Mouse (Mus musculus): ENCODE results near the gene Katnal1. TPM values are rescaled to one million over a fixed set of nuclear protein-coding genes. Genes with fewer than 3 reads are reported as not detected.

The Katnal1 gene
- total RNA-seq, 2 experiments from 2014 or later = 62.3 to 66.3 TPM

DNA sequence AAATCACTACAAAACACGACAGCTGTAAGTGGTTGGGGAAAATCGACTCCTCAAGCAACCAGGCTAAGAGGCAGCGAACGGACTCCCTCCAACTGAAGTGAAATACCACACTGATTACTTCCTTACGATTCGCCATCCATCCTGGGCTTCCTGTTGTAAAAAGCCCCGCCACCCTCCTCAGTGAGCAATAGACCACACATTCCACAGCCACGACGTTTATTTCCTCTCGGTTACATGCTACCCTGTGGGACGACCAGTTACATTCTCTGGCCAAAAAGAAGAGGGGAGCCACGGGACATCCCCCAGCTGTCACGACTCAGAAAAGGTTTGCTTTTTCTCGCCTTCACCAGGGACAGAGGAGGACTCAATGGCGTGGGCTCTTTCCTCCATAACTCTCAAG lies 20.9 kb upstream of the Katnal1 start:
- no peak for TF ChIP-seq CTCF (conservative IDR thresholded peaks at IDR 0.05)
- no peak overlapping the region for H3K4me3 ChIP-seq
- no peak for DNase-seq (ENCODE audit: low spot score in 2 of 2)
- H3K27ac ChIP-seq = no peak overlapping the region

DNA sequence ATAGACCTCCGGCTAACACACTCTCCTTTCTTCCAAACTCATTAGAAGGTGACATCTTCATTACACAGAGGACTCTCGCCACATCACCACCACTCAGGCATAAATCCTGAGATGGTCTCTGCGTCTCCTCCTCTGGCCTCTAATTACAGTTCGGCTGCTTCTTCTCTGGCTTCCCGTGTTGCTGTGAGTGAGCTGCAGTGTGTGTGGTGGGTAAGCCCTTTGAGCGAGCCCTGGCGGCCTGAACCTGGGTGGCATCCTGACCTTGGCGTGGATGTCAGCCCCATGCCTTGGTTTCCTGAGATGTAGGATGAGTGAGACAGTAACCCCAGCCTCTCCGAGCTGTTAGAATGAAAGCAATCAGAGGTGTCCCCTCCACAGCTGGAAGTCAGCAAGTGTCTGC lies 19.5 kb upstream of the Katnal1 start:
- no peak for DNase-seq (ENCODE audit: low spot score in 2 of 2)
- Histone ChIP-seq H3K27ac (no peak overlapping the region), H3K4me3 (no peak overlapping the region)
- no peak for TF ChIP-seq CTCF (conservative IDR thresholded peaks at IDR 0.05)

DNA sequence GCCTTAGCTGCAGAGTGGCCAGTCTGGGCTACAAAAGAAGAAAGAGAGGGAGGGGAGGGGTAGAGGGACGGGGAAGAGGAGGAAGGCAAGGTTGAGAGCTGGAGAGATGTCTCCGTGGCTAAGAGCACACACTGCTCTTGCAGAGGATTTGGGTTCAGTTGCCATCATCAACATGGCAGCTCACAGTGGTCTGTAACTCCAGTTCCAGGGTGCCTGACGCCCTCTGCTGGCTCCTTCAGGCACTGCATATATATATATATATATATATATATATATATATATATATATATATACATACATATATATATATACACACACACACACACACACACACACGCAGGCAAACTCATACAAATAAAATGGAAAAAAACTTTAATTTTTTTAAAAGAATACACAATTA lies 18.3 kb upstream of the Katnal1 start:
- Histone ChIP-seq H3K4me3 (no peak overlapping the region), H3K27ac (no peak overlapping the region)
- no peak; the same call in 1 of the 2 replicates for TF ChIP-seq CTCF (conservative IDR thresholded peaks at IDR 0.05)
- no peak for DNase-seq (ENCODE audit: low spot score in 2 of 2)

GRCm38 (mm10) chr5:148946787-148947186 lies 17.7 kb upstream of the Katnal1 start:
- DNase-seq (ENCODE audit: low spot score in 2 of 2) = no peak
- TF ChIP-seq CTCF (conservative IDR thresholded peaks at IDR 0.05) = peak; percentile 71
- H3K4me3 ChIP-seq = no peak overlapping the region
- H3K27ac ChIP-seq = no peak overlapping the region

GRCm38 (mm10) chr5:148945735-148946134 lies 16.6 kb upstream of the Katnal1 start:
- no peak overlapping the region for H3K27ac ChIP-seq
- DNase-seq (ENCODE audit: low spot score in 2 of 2) = no peak
- TF ChIP-seq CTCF (conservative IDR thresholded peaks at IDR 0.05) = no peak
- H3K4me3 ChIP-seq = no peak overlapping the region

- Histone ChIP-seq H3K4me3 (no peak overlapping the region), H3K27ac (no peak overlapping the region)
- no peak for DNase-seq (ENCODE audit: low spot score in 2 of 2)
- no peak for TF ChIP-seq CTCF (conservative IDR thresholded peaks at IDR 0.05)
These were observed 14.9 kb upstream of the Katnal1 start for GRCm38 (mm10) chr5:148944024-148944423.

- Histone ChIP-seq H3K4me3 (no peak overlapping the region), H3K27ac (no peak overlapping the region)
- DNase-seq (ENCODE audit: low spot score in 2 of 2) = no peak
- TF ChIP-seq CTCF (conservative IDR thresholded peaks at IDR 0.05) = no peak
These were observed 14.3 kb upstream of the Katnal1 start for GRCm38 (mm10) chr5:148943444-148943843.

DNA sequence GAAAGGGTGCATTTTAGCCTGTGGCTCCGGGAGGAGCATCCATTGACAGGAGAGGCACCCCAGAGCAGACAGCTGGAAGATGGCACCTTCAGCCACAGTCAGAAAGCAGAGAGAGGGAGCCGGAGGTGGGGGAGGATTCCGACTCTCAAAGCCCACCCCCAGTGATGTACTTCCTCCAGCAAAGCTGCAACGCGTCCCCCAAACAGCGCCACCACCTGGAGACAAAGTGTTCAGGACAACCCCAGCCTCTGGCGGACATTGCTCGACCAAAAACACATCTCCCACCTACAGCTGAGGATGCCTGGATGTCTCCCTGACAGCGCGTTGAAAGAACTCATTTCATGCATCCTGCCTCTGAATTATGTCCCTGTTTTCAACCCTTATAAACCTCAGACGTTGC lies 13.8 kb upstream of the Katnal1 start:
- no peak for TF ChIP-seq CTCF (conservative IDR thresholded peaks at IDR 0.05)
- H3K27ac ChIP-seq = no peak overlapping the region
- no peak overlapping the region for H3K4me3 ChIP-seq
- no peak for DNase-seq (ENCODE audit: low spot score in 2 of 2)

GRCm38 (mm10) chr5:148942305-148942704 lies 13.2 kb upstream of the Katnal1 start:
- TF ChIP-seq CTCF (conservative IDR thresholded peaks at IDR 0.05) = peak; percentile 65
- H3K4me3 ChIP-seq = no peak overlapping the region
- no peak overlapping the region for H3K27ac ChIP-seq
- DNase-seq (ENCODE audit: low spot score in 2 of 2) = no peak

DNA sequence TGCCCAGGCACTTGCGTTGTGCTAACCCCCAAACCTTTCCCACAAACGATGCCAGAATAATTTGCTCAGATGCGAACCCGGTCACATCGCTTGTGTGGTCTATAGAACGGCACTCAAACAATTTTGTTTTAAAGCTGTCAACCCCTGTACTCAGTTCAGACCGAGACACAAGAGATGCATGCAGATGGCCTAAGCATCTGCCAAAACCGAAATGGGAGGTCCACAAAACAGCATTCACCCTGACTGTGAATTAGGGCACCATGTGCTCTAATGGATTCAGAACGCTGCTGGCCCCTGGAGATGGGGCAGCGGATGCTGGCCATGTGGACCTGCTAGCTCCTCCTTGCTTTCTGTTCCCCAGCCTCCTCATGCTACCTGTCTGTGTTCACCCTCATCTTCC lies 12.7 kb upstream of the Katnal1 start:
- no peak overlapping the region for H3K4me3 ChIP-seq
- no peak for TF ChIP-seq CTCF (conservative IDR thresholded peaks at IDR 0.05)
- no peak for DNase-seq (ENCODE audit: low spot score in 2 of 2)
- no peak overlapping the region for H3K27ac ChIP-seq

- TF ChIP-seq CTCF (conservative IDR thresholded peaks at IDR 0.05) = no peak
- no peak for DNase-seq (ENCODE audit: low spot score in 2 of 2)
- Histone ChIP-seq H3K4me3 (no peak overlapping the region), H3K27ac (peak overlapping the region; percentile 46; the same call in 1 of the 2 replicates)
These were observed 10.8 kb upstream of the Katnal1 start for GRCm38 (mm10) chr5:148939948-148940382.

DNA sequence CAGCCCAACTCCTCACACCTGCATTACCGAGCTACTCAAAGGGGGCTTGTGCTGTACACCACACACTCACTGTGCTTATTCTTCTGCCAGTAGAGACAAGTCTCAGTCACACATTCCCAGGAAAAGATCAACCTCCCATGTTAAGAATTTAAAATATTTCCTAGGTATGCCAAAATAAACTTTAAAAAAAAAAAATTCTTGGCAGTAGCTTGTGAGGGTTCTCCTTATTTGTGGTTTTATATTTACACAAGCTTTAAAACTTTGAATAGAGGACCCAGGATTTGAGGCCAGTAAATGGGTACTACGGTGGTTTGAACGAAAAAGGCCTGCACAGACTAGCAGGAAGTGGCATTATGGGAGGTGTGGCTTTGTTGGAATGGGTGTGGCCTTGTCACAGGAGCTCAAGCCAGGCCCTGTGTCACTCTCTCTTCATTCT lies 7.4 kb upstream of the Katnal1 start:
- no peak for TF ChIP-seq CTCF (conservative IDR thresholded peaks at IDR 0.05)
- Histone ChIP-seq H3K27ac (no peak overlapping the region), H3K4me3 (no peak overlapping the region)
- no peak for DNase-seq (ENCODE audit: low spot score in 2 of 2)

- no peak overlapping the region for H3K4me3 ChIP-seq
- no peak for TF ChIP-seq CTCF (conservative IDR thresholded peaks at IDR 0.05)
- DNase-seq (ENCODE audit: low spot score in 2 of 2) = no peak
- no peak overlapping the region for H3K27ac ChIP-seq
These were observed 6.8 kb upstream of the Katnal1 start for GRCm38 (mm10) chr5:148935871-148936270.

GRCm38 (mm10) chr5:148935071-148935821 lies 6.1 kb upstream of the Katnal1 start:
- no peak for TF ChIP-seq CTCF (conservative IDR thresholded peaks at IDR 0.05)
- Histone ChIP-seq H3K27ac (no peak overlapping the region), H3K4me3 (no peak overlapping the region)
- DNase-seq (ENCODE audit: low spot score in 2 of 2) = no peak
